Mouse (Mus musculus) limb, embryonic 11.5 days (tissue): ENCODE measurements at regions not wholly inside any gene's neighbourhood (a gene's known extent, or its start where the extent isn't known, plus 50 kb on each side); places are given as distances from the start of the nearest gene placed in this dataset.

Experiments
- ATAC-seq: fragments of 200-750 bp; cut with Nextera tagmentation; 2 replicates; pipeline ENCODE4 v1.8.0; 2017; ENCODE audit warnings: low read depth; ENCODE audit not compliant: insufficient number of reproducible peaks, low FRiP score, low TSS enrichment
- DNase-seq: peaks from one replicate; pipeline ENCODE4 v3.0.0-alpha.2; 2015; ENCODE audit warnings: low spot score
- H3K27ac ChIP-seq: fragments of 300-500 bp; sonication (generic); replicated peaks from 2 replicates; pipeline ENCODE4 v1.5.1; 2014; ENCODE audit warnings: low read depth, mild to moderate bottlenecking, low read length
- H3K27me3 ChIP-seq: fragments of 300-500 bp; sonication (generic); 2 replicates; pipeline ENCODE4 v1.6.1; 2014; ENCODE audit warnings: mild to moderate bottlenecking, low read length, mixed read lengths; ENCODE audit not compliant: control insufficient read depth, insufficient read depth
- H3K36me3 ChIP-seq: fragments of 300-500 bp; sonication (generic); 2 replicates; pipeline ENCODE4 v1.6.1; 2014; ENCODE audit warnings: mild to moderate bottlenecking, low read length, moderate library complexity, mixed read lengths; ENCODE audit not compliant: control insufficient read depth, insufficient read depth
- H3K4me1 ChIP-seq: fragments of 300-500 bp; sonication (generic); 2 replicates; pipeline ENCODE4 v1.6.1; 2014; ENCODE audit warnings: low read length, mixed read lengths; ENCODE audit not compliant: control insufficient read depth, insufficient read depth
- H3K4me2 ChIP-seq: fragments of 300-500 bp; sonication (generic); 2 replicates; pipeline ENCODE4 v1.6.1; 2014; ENCODE audit warnings: low read depth, mild to moderate bottlenecking, moderate library complexity; ENCODE audit not compliant: severe bottlenecking
- H3K4me3 ChIP-seq: fragments of 300-500 bp; sonication (generic); 2 replicates; pipeline ENCODE4 v1.5.1; 2014; ENCODE audit warnings: low read depth, low read length
- H3K9ac ChIP-seq: fragments of 300-500 bp; sonication (generic); 2 replicates; pipeline ENCODE4 v1.6.1; 2014; ENCODE audit warnings: mild to moderate bottlenecking, low read length
- H3K9me3 ChIP-seq: fragments of 300-500 bp; sonication (generic); 2 replicates; pipeline ENCODE4 v1.6.1; 2016; ENCODE audit warnings: low read length; ENCODE audit not compliant: control insufficient read depth
- WGBS: fragments of 180-500 bp; shearing (Covaris S2); extraction: QIAGEN DNeasy Blood & Tissue Kit; methylation state at CpG from one replicate; pipeline ENCODE4 v1.1.7; 2014; 5-methylcytosine and 5-hydroxymethylcytosine counted together

GRCm38 (mm10) chr11:56753699-56754098 is 257.5 kb upstream of the Gria1 start:
- Histone ChIP-seq H3K27me3 (no peaks in the 10 kb centered on the region), H3K27ac (no peak overlapping the region), H3K36me3 (no peaks in the 10 kb centered on the region), H3K9ac (no peak overlapping the region), H3K9me3 (no peaks in the 10 kb centered on the region), H3K4me3 (no peak overlapping the region), H3K4me2 (no peak overlapping the region), H3K4me1 (no peaks in the 10 kb centered on the region)
- 93% methylated on average over 3 of the region's 3 CpGs for WGBS
- DNase-seq (no peak), ATAC-seq (no peak)

- Histone ChIP-seq H3K27ac (no peak overlapping the region), H3K4me1 (no peaks in the 10 kb centered on the region), H3K27me3 (no peaks in the 10 kb centered on the region), H3K4me3 (no peak overlapping the region), H3K9me3 (no peaks in the 10 kb centered on the region), H3K4me2 (no peak overlapping the region), H3K36me3 (no peaks in the 10 kb centered on the region), H3K9ac (no peak overlapping the region)
- DNase-seq (no peak), ATAC-seq (no peak)
- WGBS = 88% methylated on average over 2 of the region's 2 CpGs
Measured at GRCm38 (mm10) chr11:56760474-56760873, 250.7 kb upstream of the Gria1 start.

- Histone ChIP-seq H3K36me3 (no peaks in the 10 kb centered on the region), H3K9ac (no peak overlapping the region), H3K27me3 (no peaks in the 10 kb centered on the region), H3K4me3 (no peak overlapping the region), H3K4me2 (no peak overlapping the region), H3K27ac (no peak overlapping the region), H3K4me1 (no peaks in the 10 kb centered on the region), H3K9me3 (no peaks in the 10 kb centered on the region)
- ATAC-seq = no peak
- no peak for DNase-seq
- 70% methylated on average over 5 of the region's 5 CpGs for WGBS
Measured at GRCm38 (mm10) chr11:56762467-56763120, 248.6 kb upstream of the Gria1 start.

GRCm38 (mm10) chr11:56767424-56767823 is 243.8 kb upstream of the Gria1 start:
- no peaks in the 10 kb centered on the region for H3K4me1 ChIP-seq
- no peak overlapping the region for H3K9ac ChIP-seq
- no peak overlapping the region for H3K27ac ChIP-seq
- H3K4me2 ChIP-seq = no peak overlapping the region
- ATAC-seq = no peak
- no peaks in the 10 kb centered on the region for H3K36me3 ChIP-seq
- H3K9me3 ChIP-seq = no peaks in the 10 kb centered on the region
- no peaks in the 10 kb centered on the region for H3K27me3 ChIP-seq
- no peak overlapping the region for H3K4me3 ChIP-seq
- DNase-seq = no peak

GRCm38 (mm10) chr11:56786351-56786750 is 224.8 kb upstream of the Gria1 start:
- no peak overlapping the region for H3K27ac ChIP-seq
- no peaks in the 10 kb centered on the region for H3K27me3 ChIP-seq
- H3K4me2 ChIP-seq = no peak overlapping the region
- ATAC-seq = no peak
- H3K4me1 ChIP-seq = no peaks in the 10 kb centered on the region
- H3K9me3 ChIP-seq = no peaks in the 10 kb centered on the region
- DNase-seq = no peak
- H3K36me3 ChIP-seq = no peaks in the 10 kb centered on the region
- no peak overlapping the region for H3K4me3 ChIP-seq
- no peak overlapping the region for H3K9ac ChIP-seq
- WGBS = 71% methylated on average over 4 of the region's 4 CpGs

GRCm38 (mm10) chr11:56792691-56793090 is 218.5 kb upstream of the Gria1 start:
- H3K9me3 ChIP-seq = no peaks in the 10 kb centered on the region
- no peak overlapping the region for H3K9ac ChIP-seq
- no peak for DNase-seq
- H3K27ac ChIP-seq = no peak overlapping the region
- no peaks in the 10 kb centered on the region for H3K36me3 ChIP-seq
- H3K4me1 ChIP-seq = no peaks in the 10 kb centered on the region
- no peaks in the 10 kb centered on the region for H3K27me3 ChIP-seq
- H3K4me3 ChIP-seq = no peak overlapping the region
- no peak overlapping the region for H3K4me2 ChIP-seq
- no peak for ATAC-seq
- 77% methylated on average over 2 of the region's 2 CpGs for WGBS

- no peaks in the 10 kb centered on the region for H3K4me1 ChIP-seq
- no peak overlapping the region for H3K4me3 ChIP-seq
- no peaks in the 10 kb centered on the region for H3K9me3 ChIP-seq
- DNase-seq (no peak), ATAC-seq (no peak)
- no peak overlapping the region for H3K9ac ChIP-seq
- H3K27ac ChIP-seq = no peak overlapping the region
- no peak overlapping the region for H3K4me2 ChIP-seq
- H3K27me3 ChIP-seq = no peaks in the 10 kb centered on the region
- WGBS = 95% methylated on average over 4 of the region's 4 CpGs
- H3K36me3 ChIP-seq = no peaks in the 10 kb centered on the region
Measured at GRCm38 (mm10) chr11:56807314-56807713, 203.9 kb upstream of the Gria1 start.

- DNase-seq = no peak
- ATAC-seq = no peak
- no peaks in the 10 kb centered on the region for H3K4me1 ChIP-seq
- H3K9me3 ChIP-seq = no peaks in the 10 kb centered on the region
- H3K4me2 ChIP-seq = no peak overlapping the region
- H3K27me3 ChIP-seq = no peaks in the 10 kb centered on the region
- no peaks in the 10 kb centered on the region for H3K36me3 ChIP-seq
- H3K27ac ChIP-seq = no peak overlapping the region
- no peak overlapping the region for H3K4me3 ChIP-seq
- H3K9ac ChIP-seq = no peak overlapping the region
- WGBS = 89% methylated on average over 2 of the region's 2 CpGs
Measured at GRCm38 (mm10) chr11:56810141-56810540, 201.0 kb upstream of the Gria1 start.

- H3K4me2 ChIP-seq = no peak overlapping the region
- no peaks in the 10 kb centered on the region for H3K4me1 ChIP-seq
- 49% methylated on average over 4 of the region's 4 CpGs for WGBS
- no peaks in the 10 kb centered on the region for H3K27me3 ChIP-seq
- H3K9ac ChIP-seq = no peak overlapping the region
- no peak overlapping the region for H3K4me3 ChIP-seq
- ATAC-seq (no peak), DNase-seq (peak; percentile 82)
- H3K36me3 ChIP-seq = no peaks in the 10 kb centered on the region
- H3K9me3 ChIP-seq = no peaks in the 10 kb centered on the region
- H3K27ac ChIP-seq = no peak overlapping the region
Measured at GRCm38 (mm10) chr11:56812121-56812520, 199.1 kb upstream of the Gria1 start.
